Mouse (Mus musculus) midbrain, embryonic 14.5 days (tissue): ENCODE measurements around the gene Gm44805. TPM values are rescaled to one million over a fixed set of nuclear protein-coding genes. Genes with fewer than 3 reads are reported as not detected.
"Not testable (repeated sequence)": the region's sequence is repeated elsewhere in the genome, so short reads cannot be mapped to it uniquely, and the experiment has no call there.

ENCODE experiments used
- ATAC-seq: fragments of 200-750 bp; cut with Nextera tagmentation; 2 replicates; pipeline ENCODE4 v1.8.0; 2017; ENCODE audit warnings: moderate number of reproducible peaks, moderate library complexity; ENCODE audit not compliant: low FRiP score, low TSS enrichment
- DNase-seq: peaks from one replicate; pipeline ENCODE4 v3.0.0-alpha.2; 2015
- H3K27ac ChIP-seq: fragments of 300-500 bp; sonication (generic); replicated peaks from 2 replicates; pipeline ENCODE4 v1.5.1; 2014; ENCODE audit warnings: mild to moderate bottlenecking, low read depth, low read length, moderate library complexity
- H3K27me3 ChIP-seq: fragments of 300-500 bp; sonication (generic); 2 replicates; pipeline ENCODE4 v1.6.1; 2014; ENCODE audit warnings: low read length, control low read depth, mixed read lengths; ENCODE audit not compliant: control insufficient read depth, insufficient read depth
- H3K36me3 ChIP-seq: fragments of 300-500 bp; sonication (generic); 2 replicates; pipeline ENCODE4 v1.6.1; 2014; ENCODE audit warnings: low read length, control low read depth; ENCODE audit not compliant: control insufficient read depth, insufficient read depth
- H3K4me1 ChIP-seq: fragments of 300-500 bp; sonication (generic); 2 replicates; pipeline ENCODE4 v1.6.1; 2014; ENCODE audit warnings: mild to moderate bottlenecking, antibody characterized with exemption, low read length, control low read depth; ENCODE audit not compliant: control insufficient read depth, insufficient read depth
- H3K4me2 ChIP-seq: fragments of 300-500 bp; sonication (generic); 2 replicates; pipeline ENCODE4 v1.6.1; 2014; ENCODE audit warnings: mild to moderate bottlenecking, low read length, moderate library complexity
- H3K4me3 ChIP-seq: fragments of 300-500 bp; sonication (generic); replicated peaks from 2 replicates; pipeline ENCODE4 v1.5.1; 2014; ENCODE audit warnings: low read depth, low read length
- H3K9ac ChIP-seq: fragments of 300-500 bp; sonication (generic); replicated peaks from 2 replicates; pipeline ENCODE4 v1.6.1; 2014; ENCODE audit warnings: mild to moderate bottlenecking, low read length, moderate library complexity
- H3K9me3 ChIP-seq: fragments of 300-500 bp; sonication (generic); 2 replicates; pipeline ENCODE4 v1.6.1; 2016; ENCODE audit warnings: low read length, control low read depth, mixed read lengths; ENCODE audit not compliant: control insufficient read depth
- WGBS: fragments of 180-500 bp; shearing (Covaris S2); extraction: QIAGEN DNeasy Blood & Tissue Kit; methylation state at CpG from one replicate; pipeline ENCODE4 v1.1.7; 2014; 5-methylcytosine and 5-hydroxymethylcytosine counted together
- polyA plus RNA-seq: library from polyadenylated mRNA; unstranded; fragments of >200 nt; fragmentation: Nextera tagmentation; extraction: Ambion mirVana; gene quantifications from 2 replicates; pipeline ENCODE4 v1.2.1, GENCODE M21; 2014

Gm44805 gene
- polyA plus RNA-seq, 1 experiment from 2014 or later: not detected

DNA sequence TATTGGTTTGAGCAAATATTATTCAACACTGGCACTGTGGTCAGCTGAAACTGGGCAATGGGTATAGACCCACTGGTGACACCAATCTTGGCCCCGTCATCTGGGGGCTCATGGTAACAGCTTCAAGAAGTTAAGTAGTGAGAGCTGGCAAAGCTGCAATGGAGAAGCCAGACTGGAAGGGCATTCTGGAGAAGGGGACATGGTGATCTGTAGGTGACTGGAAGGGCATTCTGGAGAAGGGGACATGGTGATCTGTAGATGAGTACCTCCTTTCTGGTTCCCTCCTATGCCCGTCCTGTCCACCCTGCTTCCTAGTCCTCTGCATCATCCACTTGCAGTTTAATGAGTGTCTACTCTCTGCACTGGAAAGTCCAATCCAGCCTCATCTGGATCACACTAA, 7.4 kb upstream of the Gm44805 start:
- DNase-seq: no peak
- Histone ChIP-seq H3K4me3 (no peak overlapping the region), H3K36me3 (no peaks in the 10 kb centered on the region), H3K27me3 (no peaks in the 10 kb centered on the region), H3K27ac (no peak overlapping the region), H3K4me1 (no peaks in the 10 kb centered on the region), H3K9me3 (no peaks in the 10 kb centered on the region), H3K9ac (no peak overlapping the region), H3K4me2 (no peak overlapping the region)
- WGBS: 94% methylated on average over 2 of the region's 2 CpGs
- no peak for ATAC-seq

DNA sequence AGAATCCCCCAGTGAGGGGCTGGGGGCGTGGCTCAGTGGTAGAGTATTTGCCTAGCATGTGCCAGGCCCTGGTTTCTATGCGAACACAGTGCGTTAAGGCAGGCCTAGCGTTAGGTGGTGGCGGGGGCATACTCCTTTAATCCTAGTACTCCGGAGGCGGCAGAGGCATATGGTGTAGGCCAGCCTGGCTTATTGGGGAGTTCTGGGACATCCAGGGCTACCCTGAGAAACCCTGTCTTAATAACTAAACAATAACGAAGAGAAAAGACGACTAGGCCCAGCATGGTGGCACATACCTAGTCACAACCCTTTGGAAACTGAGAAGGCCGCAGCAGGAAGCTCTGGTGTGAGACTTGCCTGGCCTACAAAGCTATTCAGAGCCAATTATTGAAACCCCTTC, 6.9 kb upstream of the Gm44805 start:
- no peak for ATAC-seq
- DNase-seq: no peak
- Histone ChIP-seq H3K9me3 (no peaks in the 10 kb centered on the region), H3K27me3 (no peaks in the 10 kb centered on the region), H3K4me2 (no peak overlapping the region), H3K36me3 (no peaks in the 10 kb centered on the region), H3K27ac (no peak overlapping the region), H3K4me3 (no peak overlapping the region), H3K9ac (no peak overlapping the region), H3K4me1 (no peaks in the 10 kb centered on the region)
- WGBS: 93% methylated on average over 10 of the region's 10 CpGs

DNA sequence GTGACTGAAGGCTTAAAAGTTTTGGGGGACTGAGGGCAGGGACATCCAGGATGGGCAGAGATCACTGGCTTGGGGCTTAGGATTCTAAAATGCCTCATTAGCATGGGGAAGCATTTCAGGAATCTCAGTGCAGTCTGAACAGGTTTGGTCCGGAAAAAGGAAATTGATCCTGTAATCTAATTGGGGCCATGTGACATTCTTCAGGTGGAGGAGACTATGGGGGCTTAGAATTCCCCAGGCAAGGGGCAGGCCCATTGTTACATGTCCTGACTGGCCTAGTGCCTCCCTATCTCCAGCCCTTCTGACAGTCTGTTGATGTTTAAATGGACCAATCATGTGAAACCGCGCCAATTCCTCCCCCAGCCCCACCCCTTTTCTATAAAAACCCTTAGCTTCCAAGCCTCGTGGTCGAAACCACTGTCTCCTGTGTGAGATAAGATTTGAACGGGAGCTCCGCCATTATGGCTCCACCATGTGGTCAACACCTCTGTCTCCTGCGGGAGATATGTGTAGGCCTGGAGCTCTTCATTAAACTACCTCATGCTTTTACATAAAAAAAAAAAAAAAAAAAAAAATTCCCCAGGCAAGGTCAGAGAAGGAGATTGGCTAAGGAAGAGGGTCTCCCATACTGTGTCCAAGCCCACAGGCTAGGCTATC, 5.8 kb upstream of the Gm44805 start:
- not testable (repeated sequence) for H3K27ac ChIP-seq, H3K36me3 ChIP-seq, H3K9me3 ChIP-seq, H3K9ac ChIP-seq, H3K4me2 ChIP-seq, H3K4me1 ChIP-seq, DNase-seq, ATAC-seq, H3K27me3 ChIP-seq, H3K4me3 ChIP-seq
- WGBS: 76% methylated on average over 8 of the region's 8 CpGs

DNA sequence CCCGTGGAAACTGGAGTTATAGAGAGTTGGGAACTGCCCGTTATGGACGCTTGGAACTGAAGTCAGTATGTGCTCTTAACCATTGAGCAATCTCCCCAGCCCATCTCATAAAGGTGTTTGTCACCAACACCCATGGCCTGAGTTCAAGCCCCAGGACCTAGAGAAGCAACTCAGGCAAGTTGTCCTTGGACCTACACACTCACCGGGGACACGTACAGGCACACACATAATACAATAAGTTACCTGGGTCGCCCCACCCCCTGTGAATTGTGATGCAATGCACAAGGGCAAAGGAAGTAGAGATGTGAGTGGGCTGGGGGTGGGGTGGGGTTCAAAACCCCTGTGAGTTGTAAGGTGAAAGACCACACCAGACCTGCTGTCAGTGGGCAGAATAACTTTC, 5.3 kb upstream of the Gm44805 start:
- Histone ChIP-seq H3K4me3 (no peak overlapping the region), H3K9me3 (no peaks in the 10 kb centered on the region), H3K4me2 (no peak overlapping the region), H3K27me3 (no peaks in the 10 kb centered on the region), H3K4me1 (no peaks in the 10 kb centered on the region), H3K27ac (no peak overlapping the region), H3K36me3 (no peaks in the 10 kb centered on the region), H3K9ac (no peak overlapping the region)
- DNase-seq (no peak), ATAC-seq (no peak)
- 92% methylated on average over 6 of the region's 6 CpGs for WGBS

DNA sequence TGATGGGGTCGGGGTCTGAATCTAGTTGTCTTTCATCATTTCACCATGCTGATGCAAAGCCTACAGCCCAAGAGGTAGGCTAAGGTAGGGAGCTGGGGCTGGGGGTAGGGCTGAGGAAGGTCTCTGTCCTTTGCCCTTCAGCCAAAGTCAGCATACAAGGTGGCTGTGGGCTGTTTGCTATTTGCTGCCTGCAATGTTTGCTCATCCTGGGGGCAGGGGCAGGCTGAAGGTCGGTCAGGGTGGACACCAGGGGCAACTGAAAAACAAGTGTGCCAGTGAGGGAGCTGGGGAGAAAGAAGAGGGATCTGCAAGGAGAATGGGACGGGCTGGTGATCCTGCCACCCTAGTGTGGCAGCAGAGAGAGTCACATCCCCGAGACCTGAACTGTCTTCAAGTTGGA, 4.2 kb upstream of the Gm44805 start:
- no peak for DNase-seq
- WGBS: 67% methylated on average over 4 of the region's 4 CpGs
- H3K4me1 ChIP-seq: no peaks in the 10 kb centered on the region

DNA sequence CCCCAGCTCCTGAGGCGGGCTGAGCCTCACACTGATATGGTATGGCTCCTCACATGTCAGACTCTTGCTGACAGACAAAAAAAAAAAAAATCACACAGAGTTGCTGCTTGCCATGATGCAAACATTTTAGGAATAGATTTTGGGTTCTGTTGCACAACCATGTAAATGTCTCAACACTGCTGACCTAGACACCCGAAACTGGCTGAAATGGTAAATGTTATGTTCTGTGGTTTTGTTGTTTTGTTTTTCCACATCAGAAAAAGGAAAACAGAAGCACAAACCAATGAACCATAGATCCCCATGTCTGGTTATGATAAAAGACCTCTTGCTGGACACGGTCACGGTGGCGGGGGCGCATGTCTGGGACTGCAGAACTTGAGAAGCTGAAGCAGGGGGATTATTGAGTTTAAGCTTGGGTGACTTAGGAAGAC, 2.6 kb upstream of the Gm44805 start:
- no peaks in the 10 kb centered on the region for H3K27me3 ChIP-seq
- ATAC-seq: no peak
- no peak overlapping the region for H3K4me3 ChIP-seq
- no peak overlapping the region for H3K9ac ChIP-seq
- H3K27ac ChIP-seq: no peak overlapping the region
- H3K4me1 ChIP-seq: no peaks in the 10 kb centered on the region
- H3K9me3 ChIP-seq: no peaks in the 10 kb centered on the region
- no peak overlapping the region for H3K4me2 ChIP-seq
- DNase-seq: no peak
- H3K36me3 ChIP-seq: no peaks in the 10 kb centered on the region
- WGBS: 88% methylated on average over 6 of the region's 6 CpGs

More for the DNA sequence above, 4.2 kb upstream of the Gm44805 start:
- Histone ChIP-seq H3K4me2 (no peak overlapping the region), H3K9me3 (no peaks in the 10 kb centered on the region), H3K27me3 (no peaks in the 10 kb centered on the region), H3K4me3 (no peak overlapping the region), H3K36me3 (no peaks in the 10 kb centered on the region), H3K9ac (no peak overlapping the region), H3K27ac (no peak overlapping the region)
- no peak for ATAC-seq

DNA sequence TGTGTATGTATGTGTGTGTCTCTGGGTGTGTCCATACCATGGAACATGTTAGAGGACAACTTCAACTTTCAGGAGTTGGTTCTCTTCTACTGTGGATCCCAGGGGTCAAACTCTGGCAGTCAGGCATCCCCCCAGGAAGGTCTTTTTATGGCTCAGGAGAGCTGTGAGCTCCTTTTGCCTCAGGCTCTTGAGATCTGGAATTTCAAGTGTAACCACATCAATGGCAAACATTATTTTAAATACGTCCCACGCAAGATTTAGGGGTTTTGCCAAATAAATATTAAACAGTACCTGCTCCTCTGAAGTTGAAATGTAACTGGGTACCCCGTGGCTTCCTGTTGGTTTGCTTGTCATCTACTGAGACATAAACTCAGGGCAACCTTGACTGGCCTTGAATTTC, 1.8 kb upstream of the Gm44805 start:
- Histone ChIP-seq H3K27me3 (no peaks in the 10 kb centered on the region), H3K9me3 (no peaks in the 10 kb centered on the region), H3K4me3 (no peak overlapping the region), H3K9ac (no peak overlapping the region), H3K36me3 (no peaks in the 10 kb centered on the region), H3K4me1 (no peaks in the 10 kb centered on the region), H3K4me2 (no peak overlapping the region), H3K27ac (no peak overlapping the region)
- no peak for ATAC-seq
- 84% methylated on average over 3 of the region's 3 CpGs for WGBS
- no peak for DNase-seq

DNA sequence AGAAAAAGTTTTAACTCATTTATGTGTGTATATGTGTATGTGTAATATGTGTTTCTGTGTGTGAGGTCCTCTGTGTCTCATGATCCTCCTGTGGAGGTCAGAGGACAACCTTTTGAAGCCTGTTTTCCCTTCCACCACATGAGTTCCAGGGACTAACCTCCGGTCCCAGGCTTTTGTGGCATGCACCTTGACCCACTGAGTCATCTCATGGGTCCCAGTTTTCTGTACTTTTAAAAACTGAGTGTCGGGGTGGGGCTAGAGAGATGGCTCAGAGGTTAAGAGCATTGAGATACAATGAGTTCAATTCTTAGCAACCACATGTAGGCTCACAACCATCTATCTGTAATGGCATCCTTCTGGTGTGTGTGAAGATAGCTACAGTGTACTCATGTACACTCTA, 521 bp downstream of the Gm44805 start:
- Histone ChIP-seq H3K4me2 (no peak overlapping the region), H3K9ac (no peak overlapping the region), H3K9me3 (no peaks in the 10 kb centered on the region), H3K27ac (no peak overlapping the region), H3K4me3 (no peak overlapping the region), H3K27me3 (no peaks in the 10 kb centered on the region), H3K36me3 (no peaks in the 10 kb centered on the region), H3K4me1 (no peaks in the 10 kb centered on the region)
- DNase-seq (no peak), ATAC-seq (no peak)
- WGBS: 87% methylated on average over 2 of the region's 2 CpGs

DNA sequence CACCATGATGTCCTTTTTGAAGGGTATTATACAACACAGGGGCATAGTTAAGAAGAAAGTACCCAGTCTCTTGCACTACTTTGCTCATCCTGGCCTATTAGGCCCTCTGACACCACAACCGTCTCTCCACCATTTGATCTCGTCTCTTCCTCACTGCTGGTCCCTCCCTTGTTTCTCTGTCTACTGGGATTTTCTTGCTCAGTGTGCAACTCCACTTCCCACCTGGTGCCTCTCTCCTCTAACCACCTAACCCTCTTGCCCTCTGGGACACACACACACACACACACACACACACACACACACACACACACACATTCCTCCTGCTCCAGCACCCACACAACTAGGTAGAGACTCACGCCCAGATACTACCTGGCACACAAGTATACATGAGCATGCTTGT, 2.3 kb downstream of the Gm44805 start:
- Histone ChIP-seq H3K9ac (no peak overlapping the region), H3K4me2 (no peak overlapping the region), H3K36me3 (no peaks in the 10 kb centered on the region), H3K27ac (no peak overlapping the region), H3K4me3 (no peak overlapping the region), H3K27me3 (no peaks in the 10 kb centered on the region), H3K4me1 (no peaks in the 10 kb centered on the region), H3K9me3 (no peaks in the 10 kb centered on the region)
- 81% methylated on average over 3 of the region's 3 CpGs for WGBS
- ATAC-seq (no peak), DNase-seq (no peak)
